In genomic region chr9:111118891-111119441, GRCm38 (mm10) we compare ENCODE assay signal across 8 mouse cellular contexts. TPM values are rescaled to one million over a fixed set of nuclear protein-coding genes. Genes with fewer than 3 reads are reported as not detected.
DNase-seq lines count a peak whose midpoint lies in the region; ATAC-seq lines count a peak whose summit lies in the region.

No protein-coding gene starts in this region.

- no peaks in the 10 kb centered on the region for H3K27me3 ChIP-seq in heart, embryonic 14.5 days (ENCODE audit: control insufficient read depth, insufficient read depth, low read length)
- no peaks in the 10 kb centered on the region for H3K27me3 ChIP-seq in midbrain, embryonic 10.5 days (ENCODE audit: low read depth, poor library complexity, severe bottlenecking)

- WGBS in heart, embryonic 14.5 days, result under 1% methylated on average over 17 of the region's 17 CpGs
- WGBS in midbrain, embryonic 10.5 days, result 28% methylated on average over 17 of the region's 17 CpGs

- peaks cover 2 to 51% of the 10 kb centered on the region in 2 experiments; a peak in 3 of 4 replicates for H3K4me1 ChIP-seq in heart, embryonic 14.5 days (ENCODE audit: control insufficient read depth in 2 of 2, insufficient read depth in 2 of 2, low read length in 2 of 2)
- peaks cover 25% of the 10 kb centered on the region for H3K4me1 ChIP-seq in midbrain, embryonic 10.5 days

- ATAC-seq in heart, embryonic 14.5 days (ENCODE audit: insufficient number of reproducible peaks, insufficient read depth, low FRiP score, low read depth), result no peak
- no peak for ATAC-seq in activated CD4-positive, CD25-positive, alpha-beta regulatory T cell, adult 4 months

- peaks cover 4% of the 10 kb centered on the region; the same call in 1 of the 2 replicates for H3K36me3 ChIP-seq in heart, embryonic 14.5 days (ENCODE audit: control insufficient read depth, insufficient read depth, low read length)
- peaks cover 4% of the 10 kb centered on the region; the same call in 1 of the 2 replicates for H3K36me3 ChIP-seq in midbrain, embryonic 10.5 days

- no peaks in the 10 kb centered on the region for H3K9me3 ChIP-seq in heart, embryonic 14.5 days (ENCODE audit: control insufficient read depth, low read length)
- 0 out of 2 replicates have a peak, but pooled peaks cover 4% of the 10 kb centered on the region for H3K9me3 ChIP-seq in midbrain, embryonic 10.5 days (replicated peaks)

- H3K4me3 ChIP-seq in heart, embryonic 14.5 days (ENCODE audit: control insufficient read depth in 1 of 2, insufficient read depth in 1 of 2, low read depth in 1 of 2, low read length in 2 of 2), result peak overlapping the region; percentile 81 to 87
- peak overlapping the region; percentile 99 for H3K4me3 ChIP-seq in midbrain, embryonic 10.5 days

- H3K4me2 ChIP-seq in heart, embryonic 14.5 days (ENCODE audit: low read length), result peak overlapping the region; percentile 94

- H3K9ac ChIP-seq in heart, embryonic 14.5 days (ENCODE audit: low read length), result peak overlapping the region; percentile 96

- DNase-seq in lung, adult 18-20 months, result peak; percentile 58
- no peak for DNase-seq in lung, postnatal 4 days
- DNase-seq in embryo, embryonic 10.5 days (ENCODE audit: low spot score), result peak; percentile 59
- DNase-seq in kidney, postnatal 36 days, result peak; percentile 40 to 41
- DNase-seq in midbrain, embryonic 10.5 days (ENCODE audit: low spot score), result no peak
- no peak for DNase-seq in thymus, postnatal 36 days

- peak overlapping the region; percentile 89 to 93 for H3K27ac ChIP-seq in heart, embryonic 14.5 days (replicated peaks in 1 of 2; ENCODE audit: control insufficient read depth in 1 of 2, insufficient read depth in 1 of 2, low read depth in 2 of 2, low read length in 2 of 2)
- H3K27ac ChIP-seq in midbrain, embryonic 10.5 days (replicated peaks), result peak overlapping the region; percentile 94; the same call in 1 of the 2 replicates

RNA-seq across cellular contexts. Expression of gene Lrrfip2, which starts 1.6 kb away (rescaled TPM):
- 75.3 and 78.8 TPM in 2 replicates for polyA plus RNA-seq in heart, embryonic 14.5 days (2014; fragmentation: Nextera tagmentation; extraction: Ambion mirVana)
- 39.5 and 39.8 TPM in 2 replicates for polyA plus RNA-seq in midbrain, embryonic 10.5 days (2016; fragmentation: Nextera tagmentation; extraction: Ambion mirVana)
- polyA plus RNA-seq in activated CD4-positive, CD25-positive, alpha-beta regulatory T cell, adult 4 months (2017; shearing (Covaris generic)), result 10 to 100 TPM in 1 of 2 experiments, 1 to 10 TPM in 1; 8.3 to 12.2 TPM

Comparison
In these comparisons a context has a peak if more than half of its experiments do, and no peak if none do; other contexts are left out.
1. DNase-seq: peak in lung, adult 18-20 months (2 of 2), embryo, embryonic 10.5 days (single experiment) and kidney, postnatal 36 days (2 of 2); none in lung, postnatal 4 days (0 of 2), midbrain, embryonic 10.5 days (single experiment) and thymus, postnatal 36 days (0 of 2).